Mouse (Mus musculus): ENCODE results near the gene Fdxr.

- TF ChIP-seq CTCF (IDR thresholded peaks at IDR 0.05; ENCODE audit: low read depth, low read length), result no peak
- no peak for TF ChIP-seq POLR2AphosphoS5 (IDR thresholded peaks at IDR 0.05; ENCODE audit: insufficient replicate concordance, low read depth, low read length)
- TF ChIP-seq GATA1 (IDR thresholded peaks at IDR 0.05; ENCODE audit: borderline replicate concordance, low read length), result no peak
- TF ChIP-seq TAL1 (conservative IDR thresholded peaks at IDR 0.05; ENCODE audit: low read depth, low read length), result no peak
These were observed 27.0 kb downstream of the Fdxr start for GRCm38 (mm10) chr11:115249721-115250404.
